Mouse (Mus musculus) limb, embryonic 15.5 days (tissue): ENCODE results near the gene Tmem231. TPM values are rescaled to one million over a fixed set of nuclear protein-coding genes. Genes with fewer than 3 reads are reported as not detected.

ENCODE experiments used
- ATAC-seq: fragments of 200-750 bp; cut with Nextera tagmentation; 2 replicates; pipeline ENCODE4 v1.8.0; 2017; ENCODE audit warnings: low read depth, moderate TSS enrichment; ENCODE audit not compliant: insufficient number of reproducible peaks, low FRiP score, low TSS enrichment
- H3K27ac ChIP-seq: fragments of 300-500 bp; sonication (generic); 2 replicates; pipeline ENCODE4 v1.5.1; 2015; ENCODE audit warnings: moderate library complexity, mild to moderate bottlenecking, inconsistent platforms
- H3K27me3 ChIP-seq: fragments of 300-500 bp; sonication (generic); 2 replicates; pipeline ENCODE4 v1.6.1; 2015; ENCODE audit warnings: inconsistent platforms
- H3K36me3 ChIP-seq: fragments of 300-500 bp; sonication (generic); 2 replicates; pipeline ENCODE4 v1.6.1; 2015; ENCODE audit warnings: inconsistent platforms
- H3K4me1 ChIP-seq: fragments of 300-500 bp; sonication (generic); 2 replicates; pipeline ENCODE4 v1.6.1; 2015; ENCODE audit warnings: inconsistent platforms
- H3K4me2 ChIP-seq: fragments of 300-500 bp; sonication (generic); 2 replicates; pipeline ENCODE4 v1.6.1; 2015; ENCODE audit warnings: mild to moderate bottlenecking, inconsistent platforms
- H3K4me3 ChIP-seq: fragments of 300-500 bp; sonication (generic); 2 replicates; pipeline ENCODE4 v1.5.1; 2015; ENCODE audit warnings: mild to moderate bottlenecking, inconsistent platforms
- H3K9ac ChIP-seq: fragments of 300-500 bp; sonication (generic); 2 replicates; pipeline ENCODE4 v1.6.1; 2015; ENCODE audit warnings: inconsistent platforms
- H3K9me3 ChIP-seq: fragments of 300-500 bp; sonication (generic); 2 replicates; pipeline ENCODE4 v1.6.1; 2016; ENCODE audit warnings: inconsistent platforms
- WGBS: fragments of 180-500 bp; shearing (Covaris S2); methylation state at CpG from one replicate; pipeline ENCODE4 v1.1.7; 2015; 5-methylcytosine and 5-hydroxymethylcytosine counted together
- polyA plus RNA-seq: library from polyadenylated mRNA; unstranded; fragments of >200 nt; fragmentation: Nextera tagmentation; extraction: Ambion mirVana; gene quantifications from 2 replicates; pipeline ENCODE4 v1.2.1, GENCODE M21; 2015

Tmem231 gene
- polyA plus RNA-seq: 16.3 and 16.4 TPM in 2 replicates

- H3K9me3 ChIP-seq: no peaks in the 10 kb centered on the region
- under 1% methylated on average over 53 of the region's 53 CpGs for WGBS
- peak within 1 kb of the TSS; percentile 97 for H3K4me2 ChIP-seq
- H3K4me3 ChIP-seq: peak within 1 kb of the TSS; percentile 73
- peak within 1 kb of the TSS; percentile 70 for H3K27ac ChIP-seq
- H3K27me3 ChIP-seq: no peaks in the 10 kb centered on the region
- H3K36me3 ChIP-seq: no peaks in the 10 kb centered on the region
- H3K9ac ChIP-seq: peak within 1 kb of the TSS; percentile 69
- H3K4me1 ChIP-seq: peaks cover 14% of the 10 kb centered on the region
- ATAC-seq: peak; percentile 98
Observed at GRCm38 (mm10) chr8:111933348-111934076, at the start of gene Tmem231. Gene Tmem231 (minus strand): TSS chr8:111933881.

GRCm38 (mm10) chr8:111982116-111982515 lies 48.4 kb upstream of the Tmem231 start:
- Histone ChIP-seq H3K27ac (no peak overlapping the region), H3K9me3 (no peaks in the 10 kb centered on the region), H3K4me1 (no peaks in the 10 kb centered on the region), H3K9ac (no peak overlapping the region), H3K4me3 (no peak overlapping the region), H3K27me3 (no peaks in the 10 kb centered on the region), H3K36me3 (peaks cover 53% of the 10 kb centered on the region), H3K4me2 (no peak overlapping the region)
- 76% methylated on average over 7 of the region's 7 CpGs for WGBS
- ATAC-seq: no peak

- H3K36me3 ChIP-seq: peaks cover 47% of the 10 kb centered on the region
- no peak for ATAC-seq
- H3K9me3 ChIP-seq: no peaks in the 10 kb centered on the region
Observed at GRCm38 (mm10) chr8:111978147-111978546, 44.5 kb upstream of the Tmem231 start.

DNA sequence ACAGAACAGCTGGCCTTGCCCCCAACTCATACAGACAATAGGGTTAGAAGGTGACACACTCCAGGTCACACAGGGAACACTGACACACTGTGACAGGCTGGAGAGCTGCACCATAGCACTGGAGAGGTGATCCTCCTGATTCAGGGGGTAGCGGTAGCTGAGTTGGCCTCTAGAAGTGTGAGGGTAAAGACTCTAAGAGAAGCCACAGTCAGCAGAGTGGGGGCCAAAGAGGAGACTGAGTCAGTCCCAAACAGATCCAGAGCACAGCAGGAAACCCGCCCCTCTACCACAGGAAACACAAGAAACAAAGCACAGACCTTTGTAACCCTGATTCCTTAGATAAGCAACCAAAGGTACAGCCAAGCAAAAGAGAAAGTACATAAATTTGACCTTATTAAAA lies 42.6 kb upstream of the Tmem231 start:
- no peaks in the 10 kb centered on the region for H3K4me1 ChIP-seq
- H3K9ac ChIP-seq: no peak overlapping the region
- peaks cover 37% of the 10 kb centered on the region for H3K36me3 ChIP-seq
- no peak for ATAC-seq
- no peak overlapping the region for H3K4me3 ChIP-seq
- H3K9me3 ChIP-seq: no peaks in the 10 kb centered on the region
- WGBS: 93% methylated on average over 2 of the region's 2 CpGs
- no peaks in the 10 kb centered on the region for H3K27me3 ChIP-seq
- no peak overlapping the region for H3K4me2 ChIP-seq
- no peak overlapping the region for H3K27ac ChIP-seq

More at GRCm38 (mm10) chr8:111978147-111978546, 44.5 kb upstream of the Tmem231 start:
- 83% methylated on average over 10 of the region's 10 CpGs for WGBS
- no peaks in the 10 kb centered on the region for H3K27me3 ChIP-seq
- no peak overlapping the region for H3K27ac ChIP-seq
- H3K4me1 ChIP-seq: no peaks in the 10 kb centered on the region
- no peak overlapping the region for H3K4me2 ChIP-seq
- H3K9ac ChIP-seq: no peak overlapping the region
- H3K4me3 ChIP-seq: no peak overlapping the region

DNA sequence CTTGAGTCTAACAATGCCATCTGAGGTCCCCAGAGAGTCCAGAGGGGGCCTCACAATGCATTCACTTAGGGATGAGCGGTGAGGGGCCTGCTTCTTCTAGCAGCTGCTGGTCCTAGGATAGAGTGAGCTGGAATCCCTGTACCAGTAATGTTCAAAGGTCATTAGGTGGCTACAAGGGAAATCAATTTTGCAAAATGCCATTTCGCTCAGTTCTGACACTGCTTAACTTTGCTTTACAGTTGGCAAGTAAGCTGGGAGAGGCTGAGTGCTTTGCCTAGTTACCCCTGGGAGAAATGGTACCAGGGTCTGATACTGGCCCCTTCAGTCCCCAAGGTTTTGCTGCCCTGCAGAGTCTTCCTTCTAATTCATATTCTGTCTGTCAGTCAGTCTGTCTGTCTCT lies 42.0 kb upstream of the Tmem231 start:
- no peaks in the 10 kb centered on the region for H3K9me3 ChIP-seq
- no peaks in the 10 kb centered on the region for H3K4me1 ChIP-seq
- H3K4me2 ChIP-seq: no peak overlapping the region
- peaks cover 39% of the 10 kb centered on the region for H3K36me3 ChIP-seq
- no peak overlapping the region for H3K4me3 ChIP-seq
- H3K27ac ChIP-seq: no peak overlapping the region
- 94% methylated on average over 2 of the region's 2 CpGs for WGBS
- H3K27me3 ChIP-seq: no peaks in the 10 kb centered on the region
- ATAC-seq: no peak
- H3K9ac ChIP-seq: no peak overlapping the region

- no peak for ATAC-seq
- no peak overlapping the region for H3K27ac ChIP-seq
- H3K27me3 ChIP-seq: no peaks in the 10 kb centered on the region
- WGBS: 95% methylated on average over 12 of the region's 12 CpGs
- no peak overlapping the region for H3K9ac ChIP-seq
- no peaks in the 10 kb centered on the region for H3K9me3 ChIP-seq
- H3K4me2 ChIP-seq: no peak overlapping the region
- H3K4me3 ChIP-seq: no peak overlapping the region
- peaks cover 42% of the 10 kb centered on the region for H3K36me3 ChIP-seq
- H3K4me1 ChIP-seq: no peaks in the 10 kb centered on the region
Observed at GRCm38 (mm10) chr8:111974138-111974537, 40.5 kb upstream of the Tmem231 start.

GRCm38 (mm10) chr8:111968991-111969390 lies 35.3 kb upstream of the Tmem231 start:
- no peaks in the 10 kb centered on the region for H3K9me3 ChIP-seq
- H3K27me3 ChIP-seq: no peaks in the 10 kb centered on the region
- 47% methylated on average over 5 of the region's 5 CpGs for WGBS
- H3K27ac ChIP-seq: no peak overlapping the region
- no peak overlapping the region for H3K4me3 ChIP-seq
- no peak overlapping the region for H3K9ac ChIP-seq
- H3K36me3 ChIP-seq: peaks cover 12% of the 10 kb centered on the region
- peaks cover 2% of the 10 kb centered on the region; the same call in 1 of the 2 replicates for H3K4me1 ChIP-seq
- no peak overlapping the region for H3K4me2 ChIP-seq
- ATAC-seq: no peak

- no peak overlapping the region for H3K4me2 ChIP-seq
- no peak overlapping the region for H3K4me3 ChIP-seq
- H3K27me3 ChIP-seq: no peaks in the 10 kb centered on the region
- H3K36me3 ChIP-seq: peaks cover 9% of the 10 kb centered on the region
- H3K4me1 ChIP-seq: peaks cover 2% of the 10 kb centered on the region; the same call in 1 of the 2 replicates
- ATAC-seq: no peak
- H3K9me3 ChIP-seq: no peaks in the 10 kb centered on the region
- no peak overlapping the region for H3K9ac ChIP-seq
- 81% methylated on average over 10 of the region's 10 CpGs for WGBS
- H3K27ac ChIP-seq: no peak overlapping the region
Observed at GRCm38 (mm10) chr8:111968541-111968940, 34.9 kb upstream of the Tmem231 start.

GRCm38 (mm10) chr8:111967246-111967870 lies 33.7 kb upstream of the Tmem231 start:
- Histone ChIP-seq H3K27ac (no peak overlapping the region), H3K9ac (no peak overlapping the region), H3K4me3 (no peak overlapping the region), H3K4me2 (no peak overlapping the region), H3K4me1 (peaks cover 2% of the 10 kb centered on the region; the same call in 1 of the 2 replicates), H3K27me3 (no peaks in the 10 kb centered on the region), H3K9me3 (no peaks in the 10 kb centered on the region), H3K36me3 (peaks cover 5% of the 10 kb centered on the region)
- no peak for ATAC-seq
- 72% methylated on average over 5 of the region's 5 CpGs for WGBS

DNA sequence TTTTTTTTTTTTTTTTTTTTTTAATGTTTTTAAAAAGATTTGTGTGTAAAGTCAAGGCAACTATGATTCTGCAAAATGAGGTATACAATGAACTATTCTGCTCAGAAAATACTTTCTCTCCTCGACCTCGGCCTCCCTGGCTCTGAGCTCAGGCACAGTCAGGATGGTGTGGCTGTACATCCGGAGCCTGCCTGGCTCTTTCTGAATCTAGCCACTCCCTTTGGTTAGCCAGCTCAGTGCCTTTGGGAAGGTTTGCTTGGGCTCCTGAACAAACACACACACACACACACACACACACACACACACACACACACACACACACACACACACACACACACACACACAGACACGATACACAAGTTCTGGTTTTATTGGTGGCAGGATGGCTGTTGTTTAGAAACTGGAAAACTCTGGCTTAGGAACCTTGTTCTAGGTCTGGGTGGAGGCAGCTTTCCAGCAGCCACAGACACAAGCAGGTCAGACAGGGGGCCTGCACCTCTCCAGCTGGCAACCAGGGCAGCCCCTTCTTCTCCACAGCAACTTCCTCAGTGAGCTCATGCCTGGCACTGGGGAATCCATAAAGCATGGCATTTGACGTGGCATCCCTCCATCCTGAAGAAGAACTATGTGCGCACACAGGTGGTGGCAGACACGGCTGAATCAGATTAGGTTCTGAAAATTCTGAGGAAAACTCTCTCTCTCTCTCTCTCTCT lies 31.3 kb upstream of the Tmem231 start:
- 57% methylated on average over 7 of the region's 7 CpGs for WGBS
- Histone ChIP-seq H3K27me3 (no peaks in the 10 kb centered on the region), H3K27ac (peak overlapping the region; percentile 59), H3K4me1 (peaks cover 2% of the 10 kb centered on the region; the same call in 1 of the 2 replicates), H3K9me3 (no peaks in the 10 kb centered on the region), H3K4me2 (no peak overlapping the region), H3K9ac (no peak overlapping the region), H3K4me3 (no peak overlapping the region), H3K36me3 (no peaks in the 10 kb centered on the region)
- ATAC-seq: no peak

- 52% methylated on average over 5 of the region's 5 CpGs for WGBS
- no peak for ATAC-seq
- no peaks in the 10 kb centered on the region for H3K9me3 ChIP-seq
- no peak overlapping the region for H3K4me3 ChIP-seq
- H3K4me2 ChIP-seq: no peak overlapping the region
- no peaks in the 10 kb centered on the region for H3K36me3 ChIP-seq
- H3K4me1 ChIP-seq: peaks cover 2% of the 10 kb centered on the region; the same call in 1 of the 2 replicates
- H3K27me3 ChIP-seq: no peaks in the 10 kb centered on the region
- H3K9ac ChIP-seq: no peak overlapping the region
- no peak overlapping the region; the same call in 1 of the 2 replicates for H3K27ac ChIP-seq
Observed at GRCm38 (mm10) chr8:111964351-111964750, 30.7 kb upstream of the Tmem231 start.

GRCm38 (mm10) chr8:111963546-111963945 lies 29.9 kb upstream of the Tmem231 start:
- no peaks in the 10 kb centered on the region for H3K36me3 ChIP-seq

More at GRCm38 (mm10) chr8:111963546-111963945, 29.9 kb upstream of the Tmem231 start:
- no peaks in the 10 kb centered on the region for H3K27me3 ChIP-seq
- 90% methylated on average over 4 of the region's 4 CpGs for WGBS
- H3K4me3 ChIP-seq: no peak overlapping the region
- no peak overlapping the region for H3K27ac ChIP-seq
- no peak overlapping the region for H3K4me2 ChIP-seq
- no peak for ATAC-seq
- peaks cover 2% of the 10 kb centered on the region; the same call in 1 of the 2 replicates for H3K4me1 ChIP-seq
- no peak overlapping the region for H3K9ac ChIP-seq
- H3K9me3 ChIP-seq: no peaks in the 10 kb centered on the region
